Mouse (Mus musculus) T-helper 2 cell (primary cell): ENCODE measurements at regions not wholly inside any gene's neighbourhood (a gene's known extent, or its start where the extent isn't known, plus 50 kb on each side); places are given as distances from the start of the nearest gene placed in this dataset.

Source experiments
- in situ Hi-C: fragments of 300-600 bp; cut with MboI, MseI; formaldehyde crosslinking; loops from one replicate; pipeline ENCODE4 v1.15.1; 2025; ENCODE audit warnings: high pct_unique_total_duplicates

- in situ Hi-C loops, result no loop called here
These were observed 749.6 kb downstream of the Ntrk3 start for GRCm38 (mm10) chr7:77988177-77988576.

- in situ Hi-C loops, result no loop called here
These were observed 771.2 kb downstream of the Ntrk3 start for GRCm38 (mm10) chr7:77966658-77967057.

GRCm38 (mm10) chr7:77933366-77933765 is 804.4 kb downstream of the Ntrk3 start:
- in situ Hi-C loops, result no loop called here

- in situ Hi-C loops, result no loop called here
These were observed 809.0 kb downstream of the Ntrk3 start for GRCm38 (mm10) chr7:77928479-77929467.

GRCm38 (mm10) chr7:77899231-77899630 is 838.6 kb downstream of the Ntrk3 start:
- in situ Hi-C loops, result no loop called here

GRCm38 (mm10) chr7:77888543-77888942 is 849.3 kb downstream of the Ntrk3 start:
- in situ Hi-C loops, result no loop called here

GRCm38 (mm10) chr7:77882605-77883354 is 855.0 kb downstream of the Ntrk3 start:
- in situ Hi-C loops, result no loop called here

GRCm38 (mm10) chr7:77867518-77867917 is 870.3 kb downstream of the Ntrk3 start:
- in situ Hi-C loops, result no loop called here

- in situ Hi-C loops, result no loop called here
These were observed 876.0 kb downstream of the Ntrk3 start for GRCm38 (mm10) chr7:77861841-77862240.

GRCm38 (mm10) chr7:77858436-77858835 is 879.4 kb downstream of the Ntrk3 start:
- in situ Hi-C loops, result no loop called here

GRCm38 (mm10) chr7:77857979-77858378 is 879.8 kb downstream of the Ntrk3 start:
- in situ Hi-C loops, result no loop called here

- in situ Hi-C loops, result no loop called here
These were observed 882.1 kb downstream of the Ntrk3 start for GRCm38 (mm10) chr7:77855653-77856239.

- in situ Hi-C loops, result no loop called here
These were observed 882.7 kb downstream of the Ntrk3 start for GRCm38 (mm10) chr7:77855077-77855476.

GRCm38 (mm10) chr7:77824261-77824959 is 913.4 kb downstream of the Ntrk3 start:
- in situ Hi-C loops, result no loop called here

- in situ Hi-C loops, result no loop called here
These were observed 925.5 kb downstream of the Ntrk3 start for GRCm38 (mm10) chr7:77812052-77812903.

GRCm38 (mm10) chr7:77786801-77787200 is 951.0 kb downstream of the Ntrk3 start:
- in situ Hi-C loops, result no loop called here

- in situ Hi-C loops, result no loop called here
These were observed 965.9 kb downstream of the Ntrk3 start for GRCm38 (mm10) chr7:77771711-77772449.

GRCm38 (mm10) chr7:77738996-77739765 is 998.6 kb downstream of the Ntrk3 start:
- in situ Hi-C loops, result loop anchor here (25.0 kb wide), 1 partner anchor 423 kb away; no protein-coding TSS in a partner anchor
